Mouse (Mus musculus): ENCODE results near the gene Supt16.
A peak's percentile ranks its signal among the peaks of the same experiment; 100 is the strongest.

Gene Supt16

DNA sequence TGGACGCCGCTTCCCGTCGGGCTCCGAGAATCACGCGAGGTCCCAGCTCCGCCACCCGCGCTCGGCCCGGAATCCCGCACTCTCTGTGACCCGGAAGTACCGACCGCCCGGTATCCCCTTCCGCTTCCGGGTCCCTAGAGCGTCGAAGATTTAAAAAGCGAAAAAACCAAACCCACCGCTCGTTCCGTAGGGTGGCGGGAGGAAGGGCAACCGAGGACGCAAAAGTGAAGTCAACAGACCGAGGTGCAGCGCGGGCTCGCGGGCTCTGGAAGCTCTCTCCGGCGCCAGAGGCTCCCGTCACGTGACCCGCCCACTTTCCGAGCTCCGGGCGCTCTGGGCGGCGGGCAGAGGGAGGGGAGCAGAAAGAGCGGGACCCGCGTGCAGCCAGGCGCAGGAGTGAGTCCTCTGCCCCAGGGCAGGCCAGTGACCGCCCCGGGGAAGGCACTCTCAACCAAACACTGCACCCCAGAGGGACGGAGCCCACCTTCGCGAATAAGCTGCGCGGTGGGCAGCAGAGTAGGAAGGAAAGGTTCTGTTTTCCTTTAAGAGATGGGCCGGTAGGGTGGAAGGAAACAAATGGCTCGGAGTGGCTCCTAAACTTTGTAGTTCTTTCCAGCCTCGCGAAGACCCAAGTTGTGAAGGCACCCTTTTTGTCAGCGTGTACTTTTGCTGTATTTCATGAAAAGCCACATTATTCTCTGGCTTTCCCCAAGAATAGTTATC is at the start of gene Supt16:
Supt16 (minus strand) TSS at position 261 of the 723 bp plus-strand sequence.
- DNase-seq (ENCODE audit: extremely low read depth, low read depth) = peak; percentile 56

DNA sequence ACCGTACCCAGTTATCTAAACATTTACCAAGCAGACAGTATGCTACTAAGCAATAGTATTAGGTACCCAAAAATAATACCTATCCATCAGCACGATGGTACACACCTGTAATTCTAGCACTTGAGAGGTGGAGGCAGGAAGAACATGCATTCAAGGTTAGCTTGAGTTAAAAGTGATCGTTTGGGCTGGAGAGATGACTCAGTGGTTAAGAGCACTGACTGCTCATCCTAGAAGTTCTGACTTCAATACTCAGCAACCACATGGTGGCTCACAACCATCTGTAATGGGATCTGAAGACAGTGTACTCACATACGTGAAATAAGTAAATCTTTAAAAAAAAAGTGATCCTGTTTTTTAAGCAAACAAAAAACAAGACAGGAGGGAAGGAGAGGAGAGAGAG is 48.9 kb upstream of the Supt16 start:
- DNase-seq (ENCODE audit: extremely low read depth, low read depth) = no peak

DNA sequence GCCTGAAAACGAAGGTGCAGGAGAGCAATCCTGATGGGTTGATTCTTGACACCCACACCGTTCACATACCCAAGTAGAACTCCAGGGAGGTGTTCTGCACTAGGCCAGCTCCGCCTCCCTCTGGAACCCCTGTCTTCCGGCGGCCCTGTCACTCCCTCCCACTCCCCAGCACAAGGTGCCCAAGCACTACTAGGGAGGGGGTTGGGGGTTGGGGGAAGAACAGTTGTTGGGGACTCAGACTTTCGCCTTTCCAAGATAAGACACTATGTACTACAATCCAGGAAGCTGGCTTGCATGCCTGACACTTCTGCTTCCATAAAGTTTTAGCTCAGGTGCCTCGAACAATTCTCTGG is 47.5 kb upstream of the Supt16 start:
- DNase-seq (ENCODE audit: extremely low read depth, low read depth) = no peak

GRCm38 (mm10) chr14:52244041-52244689 is 46.9 kb upstream of the Supt16 start:
- peak; percentile 96 for DNase-seq (ENCODE audit: extremely low read depth, low read depth)

DNA sequence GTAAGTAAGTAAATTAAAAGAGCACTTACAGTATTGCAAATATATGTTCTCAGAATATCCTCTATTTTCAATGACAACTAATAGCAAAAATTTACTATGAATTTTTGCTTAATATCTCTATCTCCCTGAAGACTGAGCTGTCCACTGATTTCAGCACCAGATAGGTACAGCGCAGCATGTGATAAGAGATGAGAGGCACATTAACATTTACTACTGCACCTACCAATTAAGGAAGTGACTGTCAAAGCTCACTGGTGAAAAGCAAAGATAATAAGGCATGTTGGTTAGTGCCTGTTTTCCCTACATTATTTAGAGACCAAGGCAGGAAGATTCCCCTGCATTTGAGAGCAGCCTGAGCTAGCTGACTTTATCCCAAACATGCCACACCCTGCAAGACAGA is 39.0 kb upstream of the Supt16 start:
- no peak for DNase-seq (ENCODE audit: extremely low read depth, low read depth)

DNA sequence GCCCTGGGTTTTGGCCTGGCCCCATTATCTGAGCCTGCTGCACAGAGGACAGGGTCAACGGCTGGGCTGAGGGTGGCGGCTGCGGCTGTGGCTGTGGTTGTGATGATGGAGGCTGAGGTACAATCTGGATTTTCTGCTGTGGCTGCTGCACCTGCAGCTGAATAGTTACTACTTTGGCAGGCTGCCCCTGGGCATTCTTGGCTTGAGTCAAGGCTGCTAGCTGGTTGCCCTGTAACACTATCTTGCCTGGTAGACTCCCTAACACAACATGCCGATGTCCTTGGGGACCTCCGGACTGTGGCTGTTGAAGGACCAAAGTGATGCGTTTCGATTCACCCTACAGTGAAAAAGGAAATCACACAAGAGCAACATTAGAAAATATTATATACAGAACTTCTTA is 37.9 kb upstream of the Supt16 start:
- DNase-seq (ENCODE audit: extremely low read depth, low read depth) = no peak

DNA sequence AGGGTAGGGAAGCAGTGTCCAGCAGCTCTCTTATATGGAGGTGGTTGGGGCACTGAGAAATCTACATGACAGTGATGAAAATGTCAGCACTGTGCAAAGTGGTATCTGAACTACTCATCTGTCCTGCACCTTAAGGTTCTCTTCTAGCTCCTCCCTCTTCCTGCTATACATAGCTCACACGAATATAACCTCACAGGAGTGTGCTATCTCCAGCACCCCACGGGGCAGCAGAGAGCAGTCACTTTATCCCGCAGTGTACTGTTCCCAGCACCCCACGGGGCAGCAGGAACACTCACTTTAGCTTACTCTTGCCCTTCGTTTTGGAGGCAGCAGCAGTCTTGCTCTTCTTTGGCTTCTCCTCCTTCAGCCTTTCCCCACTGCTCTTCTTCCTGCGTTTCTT is 35.0 kb upstream of the Supt16 start:
- DNase-seq (ENCODE audit: extremely low read depth, low read depth) = no peak

DNA sequence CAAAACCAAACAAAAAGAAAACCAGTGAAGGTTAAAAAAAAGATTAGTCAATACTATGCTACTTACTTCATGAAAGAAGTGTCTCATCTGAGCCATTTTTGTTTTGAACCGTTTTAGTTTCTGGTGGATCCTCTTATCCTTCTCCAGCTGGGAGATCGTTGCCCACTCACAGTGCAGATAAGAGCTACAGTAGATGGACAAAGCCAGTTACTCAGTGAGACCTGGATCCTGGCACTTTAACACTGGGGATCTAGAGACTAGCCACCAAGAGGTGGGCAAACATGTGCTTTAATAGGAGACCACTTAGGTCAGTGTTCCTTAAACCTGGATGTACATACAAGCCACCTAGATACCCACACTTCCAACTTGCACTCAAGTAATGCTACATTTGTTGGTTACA is 28.8 kb upstream of the Supt16 start:
- DNase-seq (ENCODE audit: extremely low read depth, low read depth) = no peak

- DNase-seq (ENCODE audit: extremely low read depth, low read depth) = no peak
These were observed 20.0 kb upstream of the Supt16 start for GRCm38 (mm10) chr14:52217261-52217660.

GRCm38 (mm10) chr14:52199412-52199811 is 2.2 kb upstream of the Supt16 start:
- DNase-seq (ENCODE audit: extremely low read depth, low read depth) = no peak

DNA sequence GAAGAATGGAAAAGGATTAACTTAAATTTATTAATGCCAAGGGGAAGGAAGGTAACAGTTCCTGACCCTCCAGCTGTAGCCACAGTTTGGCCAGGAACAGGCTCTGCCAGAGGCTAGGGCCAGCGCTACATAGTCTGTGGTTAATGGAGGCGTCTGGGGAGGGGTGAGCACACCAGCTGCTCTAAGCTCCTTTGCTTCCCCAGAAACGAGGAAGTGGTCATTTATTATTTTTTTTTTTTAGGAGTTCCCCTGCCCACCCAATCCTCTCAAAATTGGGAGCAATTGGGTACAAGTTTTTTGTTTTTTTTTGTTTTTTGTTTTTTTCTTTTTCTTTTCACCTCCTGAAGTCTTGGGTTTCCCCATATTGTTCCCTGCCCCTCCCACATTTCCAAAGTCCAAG is 925 bp upstream of the Supt16 start:
- DNase-seq (ENCODE audit: extremely low read depth, low read depth) = peak; percentile 32

GRCm38 (mm10) chr14:52196230-52197155 is 723 bp downstream of the Supt16 start:
- DNase-seq (ENCODE audit: extremely low read depth, low read depth) = peak; percentile 11

DNA sequence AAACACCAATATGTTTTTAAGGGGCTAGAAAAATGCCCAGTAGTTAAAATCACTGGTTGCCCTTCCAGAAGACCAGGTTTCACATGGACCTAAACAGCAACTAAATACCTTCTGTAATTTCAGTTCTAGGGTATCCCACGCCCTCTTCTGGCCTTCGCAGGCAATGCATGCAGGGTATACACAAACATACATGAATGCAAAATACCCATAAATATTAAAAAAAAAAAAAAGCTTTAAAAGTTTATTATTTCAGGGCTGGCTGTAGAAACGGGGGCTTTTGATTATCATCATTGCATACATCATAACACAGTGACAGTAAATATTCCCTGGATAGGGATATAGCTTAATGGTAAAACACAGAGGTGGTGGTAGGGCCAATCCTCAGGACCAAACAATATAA is 1.5 kb downstream of the Supt16 start:
- peak; percentile 76 for DNase-seq (ENCODE audit: extremely low read depth, low read depth)

DNA sequence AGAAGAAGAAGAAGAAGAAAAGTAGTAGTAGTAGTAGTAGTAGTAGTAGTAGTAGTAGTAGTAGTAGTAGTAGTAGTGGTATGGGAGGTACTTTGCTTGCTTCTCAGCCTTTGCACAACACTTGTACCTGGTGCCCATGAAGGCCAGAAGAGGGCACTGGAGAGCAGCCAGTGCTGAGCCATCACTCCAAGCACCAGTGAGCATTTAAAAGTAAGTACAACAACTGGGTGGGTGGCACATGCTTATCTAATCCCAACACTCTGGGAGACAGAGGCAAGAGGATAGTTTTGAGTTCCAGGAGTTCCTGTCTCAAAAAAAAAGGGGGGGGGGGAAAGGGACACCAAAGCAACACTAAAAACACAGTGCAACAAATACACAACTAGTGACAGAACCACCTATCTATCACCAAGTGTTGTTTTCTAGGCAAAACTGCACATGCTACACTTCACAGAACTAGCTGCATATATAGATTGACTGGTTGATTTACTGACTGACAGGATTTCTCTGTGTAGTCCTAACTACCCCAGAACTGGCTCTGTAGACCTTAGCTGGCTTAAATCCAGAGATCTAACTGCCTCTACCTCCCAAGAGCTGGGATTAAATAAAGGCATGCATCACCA is 6.4 kb downstream of the Supt16 start:
- peak; percentile 83 for DNase-seq (ENCODE audit: extremely low read depth, low read depth)

DNA sequence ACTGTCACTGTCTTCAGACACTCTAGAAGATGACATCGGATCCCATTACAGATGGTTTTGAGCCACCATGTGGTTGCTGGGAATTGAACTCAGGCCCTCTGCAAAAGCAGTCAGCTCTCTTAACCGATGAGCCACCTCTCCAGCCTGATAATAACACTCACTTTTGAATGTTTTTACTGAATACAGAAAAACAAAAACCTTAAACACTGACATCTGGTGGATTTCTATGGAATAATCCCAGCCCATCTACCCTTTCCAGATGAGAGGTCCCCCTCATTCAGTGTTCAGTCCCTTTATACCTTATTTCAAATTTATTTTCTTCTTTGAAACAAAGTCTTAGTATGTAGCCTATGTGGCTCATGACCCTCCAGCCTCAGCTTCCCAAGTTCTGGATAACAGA is 7.7 kb downstream of the Supt16 start:
- DNase-seq (ENCODE audit: extremely low read depth, low read depth) = no peak

GRCm38 (mm10) chr14:52188788-52189187 is 8.4 kb downstream of the Supt16 start:
- DNase-seq (ENCODE audit: extremely low read depth, low read depth) = no peak

DNA sequence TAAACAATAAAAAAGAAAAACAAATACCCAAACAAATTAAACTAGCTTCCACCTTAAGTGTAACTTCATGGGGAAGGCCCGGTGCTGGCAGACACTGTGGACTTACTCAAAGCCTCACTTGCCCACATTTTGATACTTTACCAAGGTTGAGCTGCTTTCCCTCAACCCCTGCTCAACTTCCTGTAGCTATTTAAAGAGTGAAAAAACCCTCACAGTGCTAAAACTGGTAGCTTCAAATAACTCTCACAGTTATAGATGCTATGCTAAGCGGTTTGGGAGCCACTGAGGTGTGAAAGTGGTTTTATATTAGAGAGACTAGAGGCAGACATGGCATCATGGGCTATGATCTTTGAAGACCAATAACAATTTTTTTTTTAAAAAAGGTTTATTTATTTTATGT is 30.6 kb downstream of the Supt16 start:
- no peak for DNase-seq (ENCODE audit: extremely low read depth, low read depth)

DNA sequence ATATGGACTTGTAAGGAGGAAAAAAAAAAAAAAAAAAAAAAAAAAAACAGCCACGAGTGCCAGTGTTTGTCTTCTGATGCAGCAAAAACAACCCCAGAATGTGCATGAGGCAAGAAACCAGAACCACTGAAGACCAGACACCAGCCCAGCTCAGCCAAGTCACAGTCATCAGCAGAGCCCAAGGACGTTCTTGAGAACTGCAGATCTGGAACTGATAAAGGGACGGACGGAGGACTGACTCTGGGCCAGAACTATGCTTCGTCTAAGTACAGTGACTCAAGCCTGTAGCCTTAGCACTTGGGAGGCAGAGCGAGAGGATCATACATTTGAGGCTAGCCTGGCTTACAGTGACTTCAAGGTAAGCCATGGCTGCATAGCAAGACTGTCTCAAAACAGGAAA is 36.3 kb downstream of the Supt16 start:
- DNase-seq (ENCODE audit: extremely low read depth, low read depth) = no peak

GRCm38 (mm10) chr14:52155008-52155407 is 42.2 kb downstream of the Supt16 start:
- DNase-seq (ENCODE audit: extremely low read depth, low read depth) = no peak

DNA sequence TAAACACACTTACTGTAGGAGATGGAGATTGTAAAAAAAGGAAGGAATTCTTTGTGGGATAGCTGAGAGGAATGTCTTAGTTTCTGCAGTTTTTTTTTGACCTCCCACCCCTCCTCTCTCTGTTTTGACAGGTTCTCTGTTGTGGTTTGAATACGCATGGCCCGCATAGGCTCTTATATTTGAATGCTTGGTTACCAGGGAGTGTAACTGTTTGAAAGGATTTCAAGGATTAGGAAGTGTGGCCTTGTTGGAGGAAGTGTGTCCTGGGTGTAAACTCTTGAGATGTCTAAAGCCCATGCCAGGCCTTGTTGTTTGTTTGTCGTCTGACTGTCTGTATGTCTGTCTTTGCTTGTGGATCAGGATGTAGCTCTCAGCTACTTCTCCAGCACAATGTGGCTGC is 44.6 kb downstream of the Supt16 start:
- no peak for DNase-seq (ENCODE audit: extremely low read depth, low read depth)

DNA sequence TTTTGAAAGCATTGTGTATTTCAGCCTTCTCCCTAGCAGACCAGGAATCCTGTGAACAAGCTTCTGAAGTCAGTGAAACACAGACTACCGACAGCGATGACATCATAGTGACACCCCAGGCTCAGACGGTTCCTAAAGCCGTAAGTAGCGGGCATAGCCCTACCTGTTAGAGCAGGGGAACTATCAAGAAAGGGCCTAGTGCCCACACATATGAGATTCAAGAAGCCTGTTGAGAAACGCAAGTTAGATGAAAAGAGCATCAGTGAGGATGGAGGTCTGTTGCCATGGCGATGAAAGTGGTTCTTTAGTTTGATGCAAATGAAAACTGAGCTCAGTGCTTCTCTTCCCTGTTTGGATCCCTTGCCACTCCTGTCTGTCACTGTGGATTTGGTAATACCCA is 45.0 kb downstream of the Supt16 start:
- DNase-seq (ENCODE audit: extremely low read depth, low read depth) = no peak

GRCm38 (mm10) chr14:52149888-52150287 is 47.3 kb downstream of the Supt16 start:
- no peak for DNase-seq (ENCODE audit: extremely low read depth, low read depth)

All from MEL-GATA-1-ER (cell line).